Mouse (Mus musculus): ENCODE data around the gene Srgap1. TPM values are rescaled to one million over a fixed set of nuclear protein-coding genes. Genes with fewer than 3 reads are reported as not detected.

The Srgap1 gene
- polyA plus RNA-seq, 1 experiment from 2014 or later: 32.0 TPM

DNA sequence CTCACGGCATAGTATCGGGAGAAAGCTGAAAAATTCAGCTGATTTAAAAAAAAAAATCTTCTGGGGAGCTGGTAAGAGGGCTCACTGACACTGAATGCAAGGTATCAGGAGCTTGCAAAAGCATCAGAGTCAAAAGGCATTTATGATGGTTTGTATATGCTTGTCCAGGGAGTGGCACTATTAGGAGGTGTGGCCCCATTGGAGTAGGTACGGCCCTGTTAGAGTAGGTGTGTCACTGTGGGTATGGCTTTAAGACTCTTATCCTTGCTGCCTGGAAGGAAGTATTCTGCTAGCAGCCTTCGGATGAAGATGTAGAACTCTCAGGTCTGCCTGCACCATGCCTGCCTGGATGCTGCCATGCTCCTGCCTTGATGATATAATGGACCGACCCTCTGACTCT, 26.2 kb downstream of the Srgap1 start:
- Histone ChIP-seq H3K9me3 (ENCODE audit: control insufficient read depth, low read length) (no peaks in the 10 kb centered on the region), H3K27ac (ENCODE audit: low read length) (no peak overlapping the region), H3K4me3 (replicated peaks; ENCODE audit: low read length) (no peak overlapping the region), H3K27me3 (replicated peaks; ENCODE audit: control insufficient read depth, insufficient read depth, low read length) (no peaks in the 10 kb centered on the region), H3K4me2 (ENCODE audit: low read length) (no peak overlapping the region), H3K9ac (replicated peaks; ENCODE audit: low read depth, low read length) (no peak overlapping the region), H3K36me3 (ENCODE audit: control insufficient read depth, insufficient read depth) (no peaks in the 10 kb centered on the region; the same call in 1 of the 2 replicates), H3K4me1 (replicated peaks; ENCODE audit: control insufficient read depth, insufficient read depth, low read length) (peaks cover 12% of the 10 kb centered on the region)
- WGBS: 95% methylated on average over 5 of the region's 5 CpGs
- ATAC-seq: no peak

DNA sequence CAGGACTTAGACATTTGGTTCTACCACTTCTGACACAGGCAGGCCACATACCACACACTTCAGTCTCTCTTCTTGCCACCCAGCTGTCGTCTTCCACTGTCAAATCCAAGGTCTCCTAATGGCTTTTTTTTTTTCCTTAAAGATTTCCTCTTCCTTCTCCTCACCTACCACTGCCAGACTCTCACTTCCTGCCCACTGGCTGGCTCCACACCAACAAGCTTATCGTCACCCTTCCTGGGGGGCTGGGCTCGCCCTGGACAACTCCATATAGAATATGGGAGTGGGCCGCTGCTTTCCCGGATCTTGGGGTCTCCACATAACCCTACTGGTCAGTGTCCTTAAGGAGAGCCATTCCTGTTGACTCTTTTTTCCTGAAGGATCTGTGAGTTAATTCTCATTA, 26.9 kb downstream of the Srgap1 start:
- peaks cover 6% of the 10 kb centered on the region for H3K4me1 ChIP-seq (replicated peaks; ENCODE audit: control insufficient read depth, insufficient read depth, low read length)
- H3K4me3 ChIP-seq (replicated peaks; ENCODE audit: low read length): no peak overlapping the region
- WGBS: 90% methylated on average over 5 of the region's 5 CpGs
- ATAC-seq: no peak
- H3K36me3 ChIP-seq (ENCODE audit: control insufficient read depth, insufficient read depth): no peaks in the 10 kb centered on the region; the same call in 1 of the 2 replicates
- no peak overlapping the region for H3K27ac ChIP-seq (ENCODE audit: low read length)
- H3K9ac ChIP-seq (replicated peaks; ENCODE audit: low read depth, low read length): no peak overlapping the region
- H3K9me3 ChIP-seq (ENCODE audit: control insufficient read depth, low read length): no peaks in the 10 kb centered on the region
- H3K4me2 ChIP-seq (ENCODE audit: low read length): no peak overlapping the region
- no peaks in the 10 kb centered on the region for H3K27me3 ChIP-seq (replicated peaks; ENCODE audit: control insufficient read depth, insufficient read depth, low read length)

DNA sequence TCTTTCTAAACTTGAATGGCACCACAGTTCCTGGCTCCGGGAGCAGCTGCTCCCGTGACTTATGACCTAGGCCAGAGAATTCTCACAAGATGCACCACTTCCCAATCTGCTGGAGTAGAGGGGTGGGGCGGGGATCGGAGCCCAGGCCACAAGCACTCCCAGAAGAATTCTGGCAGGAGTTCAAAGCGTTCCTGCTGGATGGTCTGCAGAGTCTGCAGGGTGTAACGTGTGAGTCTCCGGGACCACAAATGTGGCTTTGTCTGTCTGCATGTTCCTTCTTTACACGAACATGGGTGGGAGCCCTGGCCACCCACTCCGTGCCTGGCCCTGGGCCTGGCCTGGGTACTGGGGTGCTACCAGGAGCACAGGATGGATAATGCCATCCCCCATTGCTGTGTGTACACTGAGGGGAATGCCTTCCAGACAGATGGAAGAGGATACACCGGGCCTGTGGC, 28.5 kb downstream of the Srgap1 start:
- WGBS: 49% methylated on average over 10 of the region's 10 CpGs
- peaks cover 10% of the 10 kb centered on the region for H3K4me1 ChIP-seq (replicated peaks; ENCODE audit: control insufficient read depth, insufficient read depth, low read length)
- no peaks in the 10 kb centered on the region; the same call in 1 of the 2 replicates for H3K36me3 ChIP-seq (ENCODE audit: control insufficient read depth, insufficient read depth)
- H3K9ac ChIP-seq (replicated peaks; ENCODE audit: low read depth, low read length): no peak overlapping the region
- no peak overlapping the region for H3K4me2 ChIP-seq (ENCODE audit: low read length)
- peak; percentile 55 for ATAC-seq
- H3K27me3 ChIP-seq (replicated peaks; ENCODE audit: control insufficient read depth, insufficient read depth, low read length): no peaks in the 10 kb centered on the region
- no peak overlapping the region for H3K27ac ChIP-seq (ENCODE audit: low read length)
- no peaks in the 10 kb centered on the region for H3K9me3 ChIP-seq (ENCODE audit: control insufficient read depth, low read length)
- no peak overlapping the region for H3K4me3 ChIP-seq (replicated peaks; ENCODE audit: low read length)

DNA sequence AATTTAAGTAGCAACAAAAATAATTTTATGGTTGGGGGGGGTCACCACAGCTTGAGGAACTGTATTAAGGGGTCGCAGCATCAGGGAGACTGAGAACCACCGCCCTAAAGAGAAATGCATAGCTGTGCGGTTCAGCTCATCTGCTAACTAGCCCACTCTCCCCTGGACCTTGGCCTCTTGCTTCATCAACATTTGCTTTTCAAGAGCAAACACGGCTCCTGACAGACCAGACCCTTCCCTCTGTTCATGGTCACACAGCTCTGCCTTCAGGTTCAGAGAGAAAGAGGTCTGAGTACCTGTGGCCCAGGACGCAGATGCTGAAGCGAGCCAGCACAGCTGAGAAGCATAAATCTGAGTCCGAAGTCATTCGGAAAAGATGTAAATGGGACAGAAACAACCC, 29.4 kb downstream of the Srgap1 start:
- Histone ChIP-seq H3K9me3 (ENCODE audit: control insufficient read depth, low read length) (no peaks in the 10 kb centered on the region), H3K27me3 (replicated peaks; ENCODE audit: control insufficient read depth, insufficient read depth, low read length) (no peaks in the 10 kb centered on the region), H3K4me2 (ENCODE audit: low read length) (no peak overlapping the region), H3K27ac (ENCODE audit: low read length) (no peak overlapping the region), H3K36me3 (ENCODE audit: control insufficient read depth, insufficient read depth) (no peaks in the 10 kb centered on the region), H3K4me3 (replicated peaks; ENCODE audit: low read length) (no peak overlapping the region), H3K4me1 (replicated peaks; ENCODE audit: control insufficient read depth, insufficient read depth, low read length) (peaks cover 10% of the 10 kb centered on the region), H3K9ac (replicated peaks; ENCODE audit: low read depth, low read length) (no peak overlapping the region)
- ATAC-seq: no peak
- WGBS: 88% methylated on average over 8 of the region's 8 CpGs

- Histone ChIP-seq H3K27ac (ENCODE audit: low read length) (no peak overlapping the region), H3K9me3 (ENCODE audit: control insufficient read depth, low read length) (no peaks in the 10 kb centered on the region), H3K36me3 (ENCODE audit: control insufficient read depth, insufficient read depth) (no peaks in the 10 kb centered on the region), H3K4me2 (ENCODE audit: low read length) (no peak overlapping the region), H3K9ac (replicated peaks; ENCODE audit: low read depth, low read length) (no peak overlapping the region), H3K27me3 (replicated peaks; ENCODE audit: control insufficient read depth, insufficient read depth, low read length) (no peaks in the 10 kb centered on the region), H3K4me1 (replicated peaks; ENCODE audit: control insufficient read depth, insufficient read depth, low read length) (peaks cover 10% of the 10 kb centered on the region), H3K4me3 (replicated peaks; ENCODE audit: low read length) (no peak overlapping the region)
- no peak for ATAC-seq
- WGBS: 81% methylated on average over 5 of the region's 5 CpGs
Measured at GRCm38 (mm10) chr10:122017063-122017462, 30.1 kb downstream of the Srgap1 start.

- WGBS: 95% methylated on average over 3 of the region's 3 CpGs
- no peak for ATAC-seq
- H3K9me3 ChIP-seq (ENCODE audit: control insufficient read depth, low read length): no peaks in the 10 kb centered on the region
- H3K4me1 ChIP-seq (replicated peaks; ENCODE audit: control insufficient read depth, insufficient read depth, low read length): peaks cover 10% of the 10 kb centered on the region
- no peaks in the 10 kb centered on the region for H3K27me3 ChIP-seq (replicated peaks; ENCODE audit: control insufficient read depth, insufficient read depth, low read length)
- H3K4me3 ChIP-seq (replicated peaks; ENCODE audit: low read length): no peak overlapping the region
- no peaks in the 10 kb centered on the region for H3K36me3 ChIP-seq (ENCODE audit: control insufficient read depth, insufficient read depth)
- H3K27ac ChIP-seq (ENCODE audit: low read length): no peak overlapping the region
- H3K4me2 ChIP-seq (ENCODE audit: low read length): no peak overlapping the region
- H3K9ac ChIP-seq (replicated peaks; ENCODE audit: low read depth, low read length): no peak overlapping the region
Measured at GRCm38 (mm10) chr10:122016631-122017030, 30.5 kb downstream of the Srgap1 start.

GRCm38 (mm10) chr10:122012321-122012720, 34.8 kb downstream of the Srgap1 start:
- Histone ChIP-seq H3K4me2 (ENCODE audit: low read length) (no peak overlapping the region), H3K4me3 (replicated peaks; ENCODE audit: low read length) (no peak overlapping the region), H3K4me1 (replicated peaks; ENCODE audit: control insufficient read depth, insufficient read depth, low read length) (peaks cover 12% of the 10 kb centered on the region), H3K9me3 (ENCODE audit: control insufficient read depth, low read length) (no peaks in the 10 kb centered on the region), H3K36me3 (ENCODE audit: control insufficient read depth, insufficient read depth) (no peaks in the 10 kb centered on the region), H3K27ac (ENCODE audit: low read length) (no peak overlapping the region), H3K27me3 (replicated peaks; ENCODE audit: control insufficient read depth, insufficient read depth, low read length) (no peaks in the 10 kb centered on the region), H3K9ac (replicated peaks; ENCODE audit: low read depth, low read length) (no peak overlapping the region)
- 89% methylated on average over 6 of the region's 6 CpGs for WGBS
- ATAC-seq: no peak

DNA sequence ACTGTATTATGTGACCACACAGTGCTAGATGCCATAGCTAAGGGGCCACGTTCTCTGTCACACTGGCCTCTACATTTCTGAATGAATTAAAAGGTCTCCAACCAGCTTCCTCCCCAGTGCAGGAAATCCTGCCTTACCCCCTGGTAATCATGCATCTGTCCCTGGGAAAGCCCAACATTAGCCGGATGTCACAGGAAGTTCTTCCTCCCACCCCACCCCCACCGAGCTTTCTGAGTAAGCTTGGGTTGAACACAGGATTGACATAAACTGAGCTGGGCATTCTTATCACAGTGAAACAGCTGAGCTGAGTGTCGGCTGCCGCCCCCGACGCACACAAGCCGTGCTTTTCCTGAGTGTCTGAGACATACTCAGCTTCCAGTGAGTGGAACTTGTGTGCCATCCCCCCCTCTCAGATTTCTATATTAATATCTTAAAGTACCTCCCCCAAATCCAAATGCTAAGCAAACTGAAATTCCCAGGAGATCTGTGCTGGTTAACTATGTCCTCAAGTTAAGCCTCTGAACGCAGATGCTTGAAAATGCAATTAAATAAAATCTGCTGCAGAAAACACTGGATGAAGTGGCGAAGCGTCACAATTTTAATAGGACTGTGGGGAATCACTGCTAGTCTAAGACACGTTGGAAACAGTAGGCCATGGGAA, 38.3 kb downstream of the Srgap1 start:
- no peak overlapping the region for H3K9ac ChIP-seq (replicated peaks; ENCODE audit: low read depth, low read length)
- no peak overlapping the region for H3K4me3 ChIP-seq (replicated peaks; ENCODE audit: low read length)
- no peaks in the 10 kb centered on the region for H3K27me3 ChIP-seq (replicated peaks; ENCODE audit: control insufficient read depth, insufficient read depth, low read length)
- no peaks in the 10 kb centered on the region for H3K9me3 ChIP-seq (ENCODE audit: control insufficient read depth, low read length)
- H3K4me1 ChIP-seq (replicated peaks; ENCODE audit: control insufficient read depth, insufficient read depth, low read length): peaks cover 19% of the 10 kb centered on the region
- H3K27ac ChIP-seq (ENCODE audit: low read length): no peak overlapping the region
- peak; percentile 34 for ATAC-seq
- no peaks in the 10 kb centered on the region for H3K36me3 ChIP-seq (ENCODE audit: control insufficient read depth, insufficient read depth)
- WGBS: 60% methylated on average over 12 of the region's 12 CpGs
- H3K4me2 ChIP-seq (ENCODE audit: low read length): no peak overlapping the region

GRCm38 (mm10) chr10:122008370-122008730, 38.8 kb downstream of the Srgap1 start:
- no peak overlapping the region for H3K9ac ChIP-seq (replicated peaks; ENCODE audit: low read depth, low read length)
- H3K4me3 ChIP-seq (replicated peaks; ENCODE audit: low read length): no peak overlapping the region
- no peaks in the 10 kb centered on the region for H3K27me3 ChIP-seq (replicated peaks; ENCODE audit: control insufficient read depth, insufficient read depth, low read length)
- WGBS: 69% methylated on average over 2 of the region's 2 CpGs
- no peaks in the 10 kb centered on the region for H3K36me3 ChIP-seq (ENCODE audit: control insufficient read depth, insufficient read depth)
- H3K9me3 ChIP-seq (ENCODE audit: control insufficient read depth, low read length): no peaks in the 10 kb centered on the region
- no peak overlapping the region for H3K4me2 ChIP-seq (ENCODE audit: low read length)
- no peak overlapping the region for H3K27ac ChIP-seq (ENCODE audit: low read length)
- H3K4me1 ChIP-seq (replicated peaks; ENCODE audit: control insufficient read depth, insufficient read depth, low read length): peaks cover 19% of the 10 kb centered on the region
- ATAC-seq: no peak

GRCm38 (mm10) chr10:122006606-122007005, 40.5 kb downstream of the Srgap1 start:
- Histone ChIP-seq H3K27me3 (replicated peaks; ENCODE audit: control insufficient read depth, insufficient read depth, low read length) (no peaks in the 10 kb centered on the region), H3K27ac (ENCODE audit: low read length) (no peak overlapping the region), H3K4me2 (ENCODE audit: low read length) (no peak overlapping the region), H3K9me3 (ENCODE audit: control insufficient read depth, low read length) (no peaks in the 10 kb centered on the region), H3K4me3 (replicated peaks; ENCODE audit: low read length) (no peak overlapping the region), H3K4me1 (replicated peaks; ENCODE audit: control insufficient read depth, insufficient read depth, low read length) (peaks cover 19% of the 10 kb centered on the region), H3K9ac (replicated peaks; ENCODE audit: low read depth, low read length) (no peak overlapping the region), H3K36me3 (ENCODE audit: control insufficient read depth, insufficient read depth) (no peaks in the 10 kb centered on the region)
- WGBS: 35% methylated on average over 5 of the region's 5 CpGs
- ATAC-seq: no peak; the same call in 1 of the 2 replicates
